Mouse (Mus musculus): Measurements from ENCODE around the gene Spint2. TPM values are rescaled to one million over a fixed set of nuclear protein-coding genes. Genes with fewer than 3 reads are reported as not detected.

The Spint2 gene
- polyA plus RNA-seq, 1 experiment, result 0.10 TPM

DNA sequence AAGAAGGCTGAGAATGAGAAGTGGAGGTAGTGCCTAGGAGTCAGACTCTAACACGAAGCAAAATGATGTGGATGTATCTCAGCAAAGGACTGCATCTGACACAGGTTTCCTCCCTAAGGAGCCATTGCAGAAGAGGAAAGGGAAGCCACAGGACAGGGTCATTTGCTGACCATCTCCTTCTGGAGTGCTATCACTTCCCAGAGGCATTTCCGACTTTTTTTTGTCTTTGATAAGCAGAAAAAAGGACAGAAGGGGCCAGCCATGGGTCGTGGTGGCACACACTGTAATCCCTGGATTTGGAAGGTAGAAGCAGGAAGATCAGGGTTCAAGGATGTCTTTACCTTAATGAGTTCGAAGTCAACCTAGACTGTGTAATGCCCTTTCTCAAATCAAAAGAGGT lies 45.1 kb downstream of the Spint2 start:
- no peak overlapping the region for H3ac ChIP-seq (ENCODE audit: control insufficient read depth, insufficient read length)
- no peak overlapping the region for H3K4me2 ChIP-seq (ENCODE audit: low read depth)
- H3K4me3 ChIP-seq, result no peak overlapping the region
- no peaks in the 10 kb centered on the region for H3K36me3 ChIP-seq (ENCODE audit: control insufficient read depth, insufficient read depth)
- no peak for TF ChIP-seq E2F4 (IDR thresholded peaks at IDR 0.05; ENCODE audit: insufficient read depth)
- no peak for TF ChIP-seq SRF (IDR thresholded peaks at IDR 0.05; ENCODE audit: control insufficient read depth, insufficient read length, low read depth)
- H3K79me2 ChIP-seq (ENCODE audit: control insufficient read depth, insufficient read depth), result peaks cover 11% of the 10 kb centered on the region
- no peaks in the 10 kb centered on the region for H3K27me3 ChIP-seq (ENCODE audit: control insufficient read depth, insufficient read depth, insufficient read length)

DNA sequence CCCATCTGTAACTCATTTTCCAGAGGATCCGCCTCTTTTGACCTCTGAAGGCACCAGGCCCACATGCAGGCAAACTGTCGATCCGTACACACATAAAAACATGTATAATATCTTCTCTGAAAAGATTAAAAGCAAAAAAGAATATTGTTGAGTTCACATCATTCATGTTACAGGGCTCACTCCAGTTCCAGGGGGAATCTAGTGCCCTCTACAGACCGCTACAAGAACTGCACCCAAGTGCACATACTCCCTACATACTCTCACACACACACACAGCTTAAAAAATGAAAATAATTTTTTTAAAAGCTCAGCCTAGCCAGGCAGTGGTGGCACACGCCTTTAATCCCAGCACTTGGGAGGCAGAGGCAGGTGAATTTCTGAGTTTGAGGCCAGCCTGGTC lies 47.1 kb downstream of the Spint2 start:
- Histone ChIP-seq H3ac (ENCODE audit: control insufficient read depth, insufficient read length) (no peak overlapping the region), H3K4me2 (ENCODE audit: low read depth) (no peak overlapping the region), H3K36me3 (ENCODE audit: control insufficient read depth, insufficient read depth) (no peaks in the 10 kb centered on the region), H3K79me2 (ENCODE audit: control insufficient read depth, insufficient read depth) (peaks cover 11% of the 10 kb centered on the region), H3K4me3 (no peak overlapping the region), H3K27me3 (ENCODE audit: control insufficient read depth, insufficient read depth, insufficient read length) (no peaks in the 10 kb centered on the region)
- TF ChIP-seq E2F4 (IDR thresholded peaks at IDR 0.05; ENCODE audit: insufficient read depth) (no peak), TCF3 (IDR thresholded peaks at IDR 0.05; ENCODE audit: insufficient read length, low read depth) (no peak), POLR2A (IDR thresholded peaks at IDR 0.05; ENCODE audit: insufficient read length, low read depth) (no peak), SRF (IDR thresholded peaks at IDR 0.05; ENCODE audit: control insufficient read depth, insufficient read length, low read depth) (no peak)

DNA sequence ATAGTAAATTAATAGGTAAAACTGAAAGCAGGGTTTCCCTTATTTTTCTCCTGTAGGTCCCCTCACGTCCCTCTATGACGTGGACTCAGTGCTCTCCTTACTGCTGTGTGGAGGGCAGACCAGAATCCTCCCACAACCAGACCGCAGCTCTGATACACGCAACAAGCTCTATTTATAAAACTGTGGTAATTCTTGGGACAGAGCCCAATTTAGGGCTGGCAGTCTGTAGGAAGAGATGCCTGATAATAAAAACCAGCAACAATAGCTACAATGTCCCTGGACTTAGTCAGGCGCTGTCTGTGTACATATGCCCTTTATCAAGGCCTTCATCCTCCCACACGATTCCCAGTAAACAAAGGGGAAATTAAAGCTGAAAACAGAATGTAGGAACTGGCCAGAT lies 48.0 kb downstream of the Spint2 start:
- peaks cover 1% of the 10 kb centered on the region for H3K79me2 ChIP-seq (ENCODE audit: control insufficient read depth, insufficient read depth)
- H3ac ChIP-seq (ENCODE audit: control insufficient read depth, insufficient read length), result no peak overlapping the region
- no peak overlapping the region for H3K4me3 ChIP-seq
- H3K27me3 ChIP-seq (ENCODE audit: control insufficient read depth, insufficient read depth, insufficient read length), result no peaks in the 10 kb centered on the region
- H3K4me2 ChIP-seq (ENCODE audit: low read depth), result peak overlapping the region; percentile 57
- H3K36me3 ChIP-seq (ENCODE audit: control insufficient read depth, insufficient read depth), result no peaks in the 10 kb centered on the region
- TF ChIP-seq SRF (IDR thresholded peaks at IDR 0.05; ENCODE audit: control insufficient read depth, insufficient read length, low read depth) (no peak), REST (IDR thresholded peaks at IDR 0.05; ENCODE audit: insufficient read depth, insufficient read length) (no peak), POLR2AphosphoS2 (IDR thresholded peaks at IDR 0.05; ENCODE audit: insufficient read length, low read depth) (no peak), POLR2A (IDR thresholded peaks at IDR 0.05; ENCODE audit: insufficient read length, low read depth) (no peak), MYOD1 (IDR thresholded peaks at IDR 0.05; ENCODE audit: control insufficient read depth in 1 of 3, insufficient read length in 2 of 3, low read depth in 2 of 3) (no peak), TCF12 (IDR thresholded peaks at IDR 0.05; ENCODE audit: insufficient read depth, poor library complexity, severe bottlenecking) (no peak), USF1 (IDR thresholded peaks at IDR 0.05; ENCODE audit: low read depth) (no peak), MAX (IDR thresholded peaks at IDR 0.05; ENCODE audit: low read depth) (no peak), MYOG (IDR thresholded peaks at IDR 0.05; ENCODE audit: control insufficient read depth in 1 of 3, insufficient read depth in 1 of 3, insufficient read length in 2 of 3, low read depth in 2 of 3) (no peak), TCF3 (IDR thresholded peaks at IDR 0.05; ENCODE audit: insufficient read length, low read depth) (no peak), E2F4 (IDR thresholded peaks at IDR 0.05; ENCODE audit: insufficient read depth) (no peak), CEBPB (IDR thresholded peaks at IDR 0.05; ENCODE audit: insufficient read depth, poor library complexity, severe bottlenecking) (no peak)

DNA sequence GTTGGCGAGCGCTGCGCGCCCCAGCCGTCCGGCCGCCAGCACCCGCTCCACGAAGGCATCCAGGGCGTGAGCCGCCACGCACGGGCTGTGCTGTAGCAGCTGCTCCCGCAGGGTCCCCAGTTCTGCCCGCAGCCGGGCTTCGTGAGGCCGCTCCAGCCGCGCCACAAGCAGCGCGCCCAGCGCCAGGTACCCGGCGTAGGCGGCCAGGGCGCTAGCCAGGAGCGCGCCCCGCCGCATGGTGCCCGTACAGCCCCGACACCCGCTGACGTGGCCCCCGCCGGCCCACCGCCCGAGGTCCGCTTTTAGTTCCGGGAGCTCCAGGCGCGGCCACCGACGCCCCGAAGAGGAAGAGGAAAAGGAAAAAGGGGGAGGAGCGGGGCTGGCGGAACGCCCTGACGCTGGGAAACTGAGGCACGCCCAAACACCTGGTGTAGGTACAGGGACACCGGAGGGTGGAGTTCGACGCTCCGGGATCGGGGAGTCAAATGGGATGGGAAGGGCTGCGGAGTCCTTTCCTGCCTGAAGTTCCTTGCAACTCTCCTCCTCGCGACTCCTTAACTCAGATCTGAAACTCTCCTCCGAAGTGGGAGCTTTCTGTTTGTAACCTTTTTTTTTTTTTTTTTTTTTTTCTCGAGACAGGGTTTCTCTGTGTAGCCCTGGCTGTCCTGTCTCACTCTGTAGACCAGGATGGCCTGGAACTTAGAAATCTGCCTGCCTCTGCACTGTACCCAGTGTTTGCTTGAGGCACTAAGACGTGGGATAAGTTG lies 49.3 kb downstream of the Spint2 start, which contains the start of gene Kcnk6:
Gene Kcnk6 (minus strand): TSS at position 269 of the 767 bp plus-strand sequence.
- Histone ChIP-seq H3K27me3 (ENCODE audit: control insufficient read depth, insufficient read depth, insufficient read length) (no peaks in the 10 kb centered on the region), H3K36me3 (ENCODE audit: control insufficient read depth, insufficient read depth) (no peaks in the 10 kb centered on the region), H3K79me2 (ENCODE audit: control insufficient read depth, insufficient read depth) (no peaks in the 10 kb centered on the region), H3K4me2 (ENCODE audit: low read depth) (no peak within 1 kb of the TSS), H3ac (ENCODE audit: control insufficient read depth, insufficient read length) (no peak within 1 kb of the TSS), H3K4me3 (no peak within 1 kb of the TSS)
- TF ChIP-seq MYOG (IDR thresholded peaks at IDR 0.05; ENCODE audit: control insufficient read depth in 1 of 3, insufficient read depth in 1 of 3, insufficient read length in 2 of 3, low read depth in 2 of 3) (peak in 1 of 3 experiments; percentile 10), USF1 (IDR thresholded peaks at IDR 0.05; ENCODE audit: low read depth) (no peak), SRF (IDR thresholded peaks at IDR 0.05; ENCODE audit: control insufficient read depth, insufficient read length, low read depth) (no peak)

DNA sequence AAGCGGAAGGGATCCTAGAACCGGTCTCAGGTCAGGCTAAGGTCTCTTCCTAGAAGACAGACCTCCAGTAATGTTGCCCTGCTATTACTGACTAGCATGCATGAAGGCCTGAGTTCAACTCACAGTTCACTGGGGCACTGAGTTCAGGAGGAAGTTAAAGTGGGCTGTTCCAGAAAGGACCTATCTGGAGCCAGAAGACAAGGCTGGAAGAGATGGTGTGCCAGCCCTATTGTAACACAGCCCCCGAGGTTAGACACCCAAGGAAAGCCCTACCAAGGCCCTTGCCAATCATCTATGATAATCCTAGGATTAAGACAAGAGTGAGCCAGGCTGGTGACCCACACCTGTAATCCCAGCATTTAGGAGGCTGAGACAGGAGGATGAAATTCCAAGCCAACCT lies 50.2 kb downstream of the Spint2 start:
- Histone ChIP-seq H3K27me3 (ENCODE audit: control insufficient read depth, insufficient read depth, insufficient read length) (no peaks in the 10 kb centered on the region), H3ac (ENCODE audit: control insufficient read depth, insufficient read length) (no peak overlapping the region), H3K79me2 (ENCODE audit: control insufficient read depth, insufficient read depth) (no peaks in the 10 kb centered on the region), H3K36me3 (ENCODE audit: control insufficient read depth, insufficient read depth) (no peaks in the 10 kb centered on the region), H3K4me2 (ENCODE audit: low read depth) (no peak overlapping the region), H3K4me3 (no peak overlapping the region)
- TF ChIP-seq E2F4 (IDR thresholded peaks at IDR 0.05; ENCODE audit: insufficient read depth) (no peak), TCF12 (IDR thresholded peaks at IDR 0.05; ENCODE audit: insufficient read depth, poor library complexity, severe bottlenecking) (no peak), POLR2AphosphoS2 (IDR thresholded peaks at IDR 0.05; ENCODE audit: insufficient read length, low read depth) (no peak), MYOG (IDR thresholded peaks at IDR 0.05; ENCODE audit: control insufficient read depth in 1 of 3, insufficient read depth in 1 of 3, insufficient read length in 2 of 3, low read depth in 2 of 3) (no peak), SRF (IDR thresholded peaks at IDR 0.05; ENCODE audit: control insufficient read depth, insufficient read length, low read depth) (no peak), MYOD1 (IDR thresholded peaks at IDR 0.05; ENCODE audit: control insufficient read depth in 1 of 3, insufficient read length in 2 of 3, low read depth in 2 of 3) (no peak), USF1 (IDR thresholded peaks at IDR 0.05; ENCODE audit: low read depth) (no peak), REST (IDR thresholded peaks at IDR 0.05; ENCODE audit: insufficient read depth, insufficient read length) (no peak)
